Mouse (Mus musculus) urinary bladder, postnatal 14 days (tissue): ENCODE measurements around the gene Trim31.

Experiments
- DNase-seq: peaks from one replicate; pipeline ENCODE4 v3.0.0; 2021; ENCODE audit warnings: low spot score

The Trim31 gene

GRCm38 (mm10) chr17:36944121-36944775, 46.3 kb downstream of the Trim31 start:
- DNase-seq, result no peak

DNA sequence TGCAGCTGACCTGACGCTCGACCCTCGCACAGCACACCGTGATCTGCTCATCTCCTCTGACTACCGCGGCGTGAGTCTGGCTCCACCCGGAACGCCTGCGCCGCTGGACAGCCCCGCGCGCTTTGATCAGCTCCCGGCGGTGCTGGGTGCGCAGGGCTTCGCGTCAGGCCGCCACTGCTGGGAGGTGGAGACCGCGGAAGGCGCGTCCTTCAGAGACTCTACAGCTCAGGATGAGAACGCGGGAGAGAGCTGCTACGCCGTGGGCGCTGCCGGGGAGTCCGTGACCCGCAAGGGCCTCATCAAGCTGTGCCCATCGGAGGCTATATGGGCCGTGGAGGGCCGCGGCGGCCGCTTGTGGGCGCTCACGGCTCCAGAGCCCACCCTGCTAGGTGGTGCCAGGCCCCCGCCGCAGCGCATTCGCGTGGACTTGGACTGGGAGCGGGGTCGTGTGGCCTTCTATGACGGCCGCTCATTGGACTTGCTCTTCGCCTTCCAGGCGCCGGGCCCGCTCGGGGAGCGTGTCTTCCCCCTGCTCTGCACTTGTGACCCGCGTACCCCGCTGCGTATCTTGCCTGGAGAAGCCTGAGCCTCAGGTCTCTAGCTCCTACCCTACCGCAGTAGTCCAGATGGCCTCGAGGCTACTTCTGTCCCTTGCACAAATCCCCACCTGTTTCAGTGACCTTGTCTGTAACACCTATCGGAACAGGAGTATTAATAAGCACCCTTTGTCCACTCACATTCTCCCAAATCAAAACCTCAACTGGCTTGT, 49.3 kb downstream of the Trim31 start:
- peak; percentile 32 for DNase-seq

DNA sequence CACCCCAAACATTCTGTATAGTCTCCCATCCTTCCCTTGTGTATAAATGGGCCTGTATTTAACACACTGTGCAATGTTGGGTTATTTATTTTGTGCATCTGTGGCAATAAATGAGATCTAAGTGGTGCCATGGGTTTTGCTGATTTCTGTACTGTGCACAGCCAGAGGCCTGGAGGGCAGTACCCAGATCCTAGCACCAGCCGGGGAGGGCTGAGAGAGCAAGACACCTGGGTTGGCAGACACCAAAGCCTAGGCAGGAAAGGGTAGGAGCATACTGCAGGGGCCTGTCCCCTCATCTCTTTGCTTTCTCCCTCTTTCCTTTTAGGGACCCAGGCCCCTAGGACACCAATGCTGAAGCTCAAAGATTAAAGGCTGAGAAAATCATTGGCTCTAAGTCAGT, 50.4 kb downstream of the Trim31 start:
- no peak for DNase-seq

DNA sequence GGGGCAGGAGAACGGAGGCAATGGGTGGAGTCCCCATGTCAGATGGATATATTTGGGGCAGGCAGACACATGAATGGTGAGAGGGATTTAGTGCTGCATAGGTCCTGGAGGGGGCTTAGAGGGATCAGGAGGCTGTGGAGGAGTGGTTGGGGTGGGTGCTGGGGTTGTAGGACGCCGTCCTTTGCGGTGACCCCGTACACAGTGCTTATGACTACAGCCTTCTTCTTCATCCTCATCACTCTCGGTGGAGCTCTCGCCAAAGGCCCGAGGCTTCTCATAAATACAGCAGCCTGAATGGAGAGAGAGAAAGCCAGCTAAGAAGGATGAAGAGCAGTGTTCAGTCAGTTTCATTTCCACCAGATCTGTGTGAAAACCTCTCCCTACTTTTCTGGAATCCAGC, 51.3 kb downstream of the Trim31 start:
- no peak for DNase-seq

DNA sequence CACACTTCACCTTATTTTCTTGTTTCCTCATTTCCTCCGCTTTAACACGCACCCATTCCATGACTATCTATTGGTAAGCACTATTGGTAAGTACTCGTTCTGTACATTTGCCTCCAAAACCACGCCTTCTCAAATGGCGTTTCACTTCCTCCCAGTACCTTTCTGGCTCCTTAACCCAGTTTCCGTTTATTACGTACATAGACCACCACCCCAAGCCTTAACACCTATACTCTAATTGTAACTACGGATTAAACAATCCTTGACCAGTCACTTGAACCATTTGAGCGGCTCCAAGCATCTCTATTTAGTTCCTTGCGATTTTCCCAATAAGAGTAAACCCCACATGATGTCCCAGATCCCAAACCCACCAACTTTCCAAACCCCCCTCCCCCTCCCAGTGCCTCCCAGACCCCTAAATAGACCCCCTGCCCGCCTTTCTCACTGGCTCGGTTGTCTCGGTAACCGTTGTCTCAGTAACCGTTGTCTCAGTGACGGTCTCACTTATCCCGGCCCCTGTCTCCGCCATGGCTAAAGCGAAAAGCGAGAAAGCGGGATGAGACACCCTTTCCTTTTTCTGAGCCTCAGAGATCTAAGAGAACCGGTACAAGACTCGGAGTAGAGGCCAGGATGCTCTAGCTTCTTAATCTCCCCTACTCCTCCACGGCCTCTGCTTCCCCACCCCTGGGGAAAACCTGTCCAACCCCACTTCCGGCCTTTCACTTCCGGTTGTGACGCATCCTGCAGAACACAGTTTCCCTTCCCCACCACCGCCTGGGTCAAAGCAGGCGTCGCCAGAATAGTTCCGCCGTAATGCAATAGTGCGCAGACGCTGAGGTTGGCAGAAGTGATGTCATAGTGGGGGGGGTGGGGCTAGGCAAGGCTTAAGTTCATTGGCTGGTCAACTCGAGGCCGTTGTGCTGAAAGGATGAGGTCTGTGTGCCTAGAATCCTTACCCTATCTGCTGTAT, 53.3 kb downstream of the Trim31 start, which contains the start of gene Ppp1r11:
Gene Ppp1r11, minus strand, starts transcription at position 761 of the 967 bp plus-strand sequence.
- peak; percentile 96 for DNase-seq

DNA sequence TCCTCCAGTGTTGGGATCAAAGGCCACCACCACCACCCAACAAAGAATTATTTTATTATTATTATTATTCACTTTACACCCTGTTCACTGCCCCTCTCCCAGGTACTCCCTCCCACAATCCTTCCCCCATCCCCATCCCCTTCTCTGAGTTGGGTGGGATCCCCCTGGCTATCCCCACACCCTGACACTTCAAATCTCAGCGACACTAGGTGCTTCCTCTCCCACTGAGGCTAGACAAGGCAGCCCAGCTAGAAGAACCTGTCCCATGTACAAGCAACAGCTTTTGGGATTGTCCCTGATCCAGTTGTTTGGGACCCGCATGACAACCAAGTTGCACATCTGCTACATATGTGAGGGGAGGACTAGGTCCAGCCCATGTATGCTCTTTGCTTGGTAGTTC, 54.7 kb downstream of the Trim31 start:
- DNase-seq, result no peak

GRCm38 (mm10) chr17:36953062-36953461, 55.1 kb downstream of the Trim31 start:
- DNase-seq, result no peak

DNA sequence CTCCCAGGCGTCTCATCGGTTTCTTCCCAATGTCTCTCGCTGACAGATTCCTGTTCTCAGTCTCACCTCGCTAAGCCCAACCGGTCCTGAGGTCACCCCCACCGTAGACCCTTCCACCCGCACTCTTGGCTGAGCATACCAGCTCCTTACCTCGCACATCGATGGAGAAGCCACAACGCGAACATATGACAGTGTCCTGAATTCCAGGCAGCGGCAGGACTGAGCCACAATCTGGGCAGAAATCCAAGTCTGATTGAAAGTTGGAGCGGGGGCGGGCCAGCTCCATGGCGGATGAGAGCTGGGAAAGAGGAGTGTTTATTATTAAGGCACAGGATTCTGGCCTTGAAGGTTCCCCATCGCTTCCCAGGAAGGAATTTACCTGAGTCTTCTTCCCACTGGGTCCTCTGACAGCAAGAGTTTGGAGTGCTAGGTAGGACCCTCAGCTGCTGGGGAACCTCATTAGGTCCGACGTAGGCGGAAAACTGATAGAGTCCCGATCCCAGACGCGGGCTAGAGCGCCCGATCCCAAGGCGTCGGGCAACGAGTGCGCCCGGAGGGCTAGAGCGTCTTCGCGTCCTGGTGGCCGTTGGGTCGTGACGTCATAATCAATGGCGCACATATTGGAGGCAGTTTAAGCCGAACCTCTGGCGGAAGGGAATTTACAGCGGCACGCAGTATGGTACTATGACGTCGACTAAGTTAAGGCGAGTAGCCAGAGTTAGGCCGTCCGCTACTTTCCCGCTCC, 60.3 kb downstream of the Trim31 start, which contains the start of the genes Znrd1 and Znrd1as:
Gene Znrd1, minus strand, starts transcription at position 561 of the 745 bp plus-strand sequence.
Gene Znrd1as, plus strand, starts transcription at position 594 of the 745 bp plus-strand sequence.
- peak; percentile 95 for DNase-seq

GRCm38 (mm10) chr17:36958884-36959283, 61.0 kb downstream of the Trim31 start:
- no peak for DNase-seq
